Mouse (Mus musculus) embryonic facial prominence, embryonic 12.5 days (tissue): ENCODE measurements around the gene Ptprn2. TPM values are rescaled to one million over a fixed set of nuclear protein-coding genes. Genes with fewer than 3 reads are reported as not detected.

ENCODE experiments used
- ATAC-seq: fragments of 200-750 bp; cut with Nextera tagmentation; 2 replicates; pipeline ENCODE4 v1.8.0; 2017; ENCODE audit not compliant: insufficient number of reproducible peaks, insufficient read depth, low FRiP score, low TSS enrichment
- H3K27ac ChIP-seq: fragments of 300-500 bp; sonication (generic); 2 replicates; pipeline ENCODE4 v1.5.1; 2016; ENCODE audit warnings: mild to moderate bottlenecking
- H3K27me3 ChIP-seq: fragments of 300-500 bp; sonication (generic); 2 replicates; pipeline ENCODE4 v1.6.1; 2016; ENCODE audit warnings: mild to moderate bottlenecking, moderate library complexity
- H3K36me3 ChIP-seq: fragments of 300-500 bp; sonication (generic); 2 replicates; pipeline ENCODE4 v1.6.1; 2016; ENCODE audit warnings: mild to moderate bottlenecking
- H3K4me1 ChIP-seq: fragments of 300-500 bp; sonication (generic); 2 replicates; pipeline ENCODE4 v1.6.1; 2016
- H3K4me2 ChIP-seq: fragments of 300-500 bp; sonication (generic); replicated peaks from 2 replicates; pipeline ENCODE4 v1.6.1; 2016; ENCODE audit warnings: mild to moderate bottlenecking, moderate library complexity
- H3K4me3 ChIP-seq: fragments of 300-500 bp; sonication (generic); 2 replicates; pipeline ENCODE4 v1.5.1; 2016; ENCODE audit warnings: mild to moderate bottlenecking
- H3K9ac ChIP-seq: fragments of 300-500 bp; sonication (generic); 2 replicates; pipeline ENCODE4 v1.6.1; 2016; ENCODE audit warnings: mild to moderate bottlenecking, moderate library complexity
- H3K9me3 ChIP-seq: fragments of 300-500 bp; sonication (generic); 2 replicates; pipeline ENCODE4 v1.6.1; 2016; ENCODE audit warnings: mild to moderate bottlenecking, moderate library complexity
- WGBS: fragments of 180-500 bp; shearing (Covaris S2); methylation state at CpG from one replicate; pipeline ENCODE4 v1.1.7; 2016; 5-methylcytosine and 5-hydroxymethylcytosine counted together
- polyA plus RNA-seq: library from polyadenylated mRNA; unstranded; fragments of >200 nt; fragmentation: Nextera tagmentation; extraction: Ambion mirVana; gene quantifications from 2 replicates; pipeline ENCODE4 v1.2.1, GENCODE M21; 2016

Gene Ptprn2
- polyA plus RNA-seq, 1 experiment from 2014 or later = 0.90 TPM

- Histone ChIP-seq H3K9me3 (no peaks in the 10 kb centered on the region), H3K4me2 (no peak overlapping the region), H3K27me3 (no peaks in the 10 kb centered on the region), H3K36me3 (no peaks in the 10 kb centered on the region), H3K27ac (no peak overlapping the region), H3K4me1 (no peaks in the 10 kb centered on the region), H3K4me3 (no peak overlapping the region), H3K9ac (no peak overlapping the region)
- WGBS = 69% methylated on average over 4 of the region's 4 CpGs
- ATAC-seq = no peak
Measured at GRCm38 (mm10) chr12:116661018-116661417, 175.5 kb downstream of the Ptprn2 start.

GRCm38 (mm10) chr12:116677701-116678100 lies 192.2 kb downstream of the Ptprn2 start:
- Histone ChIP-seq H3K4me3 (no peak overlapping the region), H3K4me2 (no peak overlapping the region), H3K27ac (no peak overlapping the region), H3K4me1 (no peaks in the 10 kb centered on the region), H3K27me3 (no peaks in the 10 kb centered on the region), H3K9ac (no peak overlapping the region), H3K9me3 (no peaks in the 10 kb centered on the region), H3K36me3 (no peaks in the 10 kb centered on the region)
- WGBS = 70% methylated on average over 3 of the region's 3 CpGs
- no peak for ATAC-seq

GRCm38 (mm10) chr12:116689832-116690231 lies 204.3 kb downstream of the Ptprn2 start:
- Histone ChIP-seq H3K36me3 (no peaks in the 10 kb centered on the region), H3K4me2 (no peak overlapping the region), H3K4me3 (no peak overlapping the region), H3K4me1 (no peaks in the 10 kb centered on the region), H3K27ac (no peak overlapping the region), H3K9me3 (no peaks in the 10 kb centered on the region), H3K9ac (no peak overlapping the region), H3K27me3 (no peaks in the 10 kb centered on the region)
- 87% methylated on average over 2 of the region's 2 CpGs for whole genome bisulfite sequencing
- ATAC-seq = no peak

GRCm38 (mm10) chr12:116709535-116709934 lies 224.0 kb downstream of the Ptprn2 start:
- H3K4me2 ChIP-seq = no peak overlapping the region
- no peaks in the 10 kb centered on the region for H3K4me1 ChIP-seq
- no peaks in the 10 kb centered on the region for H3K36me3 ChIP-seq
- no peak overlapping the region for H3K4me3 ChIP-seq
- H3K9ac ChIP-seq = no peak overlapping the region
- H3K9me3 ChIP-seq = no peaks in the 10 kb centered on the region
- no peak overlapping the region for H3K27ac ChIP-seq
- ATAC-seq = no peak
- WGBS = 70% methylated on average over 5 of the region's 5 CpGs
- no peaks in the 10 kb centered on the region for H3K27me3 ChIP-seq

- no peak for ATAC-seq
- H3K4me3 ChIP-seq = no peak overlapping the region
- 67% methylated on average over 3 of the region's 3 CpGs for WGBS
Measured at GRCm38 (mm10) chr12:116710716-116711115, 225.2 kb downstream of the Ptprn2 start.

GRCm38 (mm10) chr12:116711133-116711532 lies 225.6 kb downstream of the Ptprn2 start:
- Histone ChIP-seq H3K9ac (no peak overlapping the region), H3K36me3 (no peaks in the 10 kb centered on the region), H3K4me3 (no peak overlapping the region), H3K4me1 (no peaks in the 10 kb centered on the region), H3K27ac (no peak overlapping the region), H3K9me3 (no peaks in the 10 kb centered on the region), H3K27me3 (no peaks in the 10 kb centered on the region), H3K4me2 (no peak overlapping the region)
- 94% methylated on average over 6 of the region's 6 CpGs for WGBS
- no peak for ATAC-seq

More at GRCm38 (mm10) chr12:116710716-116711115, 225.2 kb downstream of the Ptprn2 start:
- Histone ChIP-seq H3K4me2 (no peak overlapping the region), H3K27me3 (no peaks in the 10 kb centered on the region), H3K36me3 (no peaks in the 10 kb centered on the region), H3K27ac (no peak overlapping the region), H3K9ac (no peak overlapping the region), H3K9me3 (no peaks in the 10 kb centered on the region), H3K4me1 (no peaks in the 10 kb centered on the region)

GRCm38 (mm10) chr12:116713096-116713495 lies 227.6 kb downstream of the Ptprn2 start:
- Histone ChIP-seq H3K9me3 (no peaks in the 10 kb centered on the region), H3K27me3 (no peaks in the 10 kb centered on the region), H3K4me1 (no peaks in the 10 kb centered on the region), H3K9ac (no peak overlapping the region), H3K4me2 (no peak overlapping the region), H3K27ac (no peak overlapping the region), H3K4me3 (no peak overlapping the region), H3K36me3 (no peaks in the 10 kb centered on the region)
- ATAC-seq = no peak

GRCm38 (mm10) chr12:116721062-116721461 lies 235.5 kb downstream of the Ptprn2 start:
- no peaks in the 10 kb centered on the region for H3K27me3 ChIP-seq
- H3K4me3 ChIP-seq = no peak overlapping the region
- H3K27ac ChIP-seq = no peak overlapping the region
- H3K36me3 ChIP-seq = no peaks in the 10 kb centered on the region
- no peak for ATAC-seq
- WGBS = 75% methylated on average over 2 of the region's 2 CpGs
- H3K4me2 ChIP-seq = no peak overlapping the region
- H3K4me1 ChIP-seq = no peaks in the 10 kb centered on the region
- H3K9ac ChIP-seq = no peak overlapping the region
- H3K9me3 ChIP-seq = no peaks in the 10 kb centered on the region

- H3K27me3 ChIP-seq = no peaks in the 10 kb centered on the region
- WGBS = 91% methylated on average over 5 of the region's 5 CpGs
- no peak overlapping the region for H3K4me3 ChIP-seq
- no peaks in the 10 kb centered on the region for H3K4me1 ChIP-seq
- H3K9me3 ChIP-seq = no peaks in the 10 kb centered on the region
- H3K4me2 ChIP-seq = no peak overlapping the region
- ATAC-seq = no peak
- no peak overlapping the region for H3K9ac ChIP-seq
- no peaks in the 10 kb centered on the region for H3K36me3 ChIP-seq
- no peak overlapping the region for H3K27ac ChIP-seq
Measured at GRCm38 (mm10) chr12:116740141-116740540, 254.6 kb downstream of the Ptprn2 start.

GRCm38 (mm10) chr12:116741300-116741699 lies 255.8 kb downstream of the Ptprn2 start:
- Histone ChIP-seq H3K9ac (no peak overlapping the region), H3K27ac (no peak overlapping the region), H3K36me3 (no peaks in the 10 kb centered on the region), H3K27me3 (no peaks in the 10 kb centered on the region), H3K4me2 (no peak overlapping the region), H3K4me1 (no peaks in the 10 kb centered on the region), H3K4me3 (no peak overlapping the region), H3K9me3 (no peaks in the 10 kb centered on the region)
- ATAC-seq = no peak

- Histone ChIP-seq H3K9ac (no peak overlapping the region), H3K4me2 (no peak overlapping the region), H3K4me3 (no peak overlapping the region), H3K4me1 (no peaks in the 10 kb centered on the region), H3K27ac (no peak overlapping the region), H3K9me3 (no peaks in the 10 kb centered on the region), H3K27me3 (no peaks in the 10 kb centered on the region), H3K36me3 (no peaks in the 10 kb centered on the region)
- WGBS = 86% methylated on average over 2 of the region's 2 CpGs
- ATAC-seq = no peak
Measured at GRCm38 (mm10) chr12:116746401-116746800, 260.9 kb downstream of the Ptprn2 start.

- Histone ChIP-seq H3K27ac (no peak overlapping the region), H3K4me2 (no peak overlapping the region), H3K9me3 (no peaks in the 10 kb centered on the region), H3K36me3 (no peaks in the 10 kb centered on the region), H3K4me1 (no peaks in the 10 kb centered on the region), H3K9ac (no peak overlapping the region), H3K4me3 (no peak overlapping the region), H3K27me3 (no peaks in the 10 kb centered on the region)
- ATAC-seq = no peak
- 77% methylated on average over 1 of the region's 1 CpGs for WGBS
Measured at GRCm38 (mm10) chr12:116752784-116753183, 267.3 kb downstream of the Ptprn2 start.

- Histone ChIP-seq H3K36me3 (no peaks in the 10 kb centered on the region), H3K27ac (no peak overlapping the region), H3K4me2 (no peak overlapping the region), H3K9me3 (no peaks in the 10 kb centered on the region), H3K9ac (no peak overlapping the region), H3K27me3 (no peaks in the 10 kb centered on the region), H3K4me3 (no peak overlapping the region), H3K4me1 (no peaks in the 10 kb centered on the region)
- ATAC-seq = no peak
Measured at GRCm38 (mm10) chr12:116763961-116764360, 278.4 kb downstream of the Ptprn2 start.
